Mouse (Mus musculus) adrenal gland, adult 8-10 months (tissue): ENCODE data around the gene Car15. TPM values are rescaled to one million over a fixed set of nuclear protein-coding genes. Genes with fewer than 3 reads are reported as not detected.

Source experiments
- DNase-seq: peaks from one replicate; pipeline ENCODE4 v3.0.0; 2022
- total RNA-seq, 4 experiments: library from RNA; stranded (reverse); gene quantifications; 2 replicates each; pipeline ENCODE4 v1.2.4; 2022

Car15 gene
- 1 to 10 TPM in 3 of 4 experiments, under 1 TPM in 1; 0.94 to 3.6 (median 2.3) TPM for total RNA-seq

- DNase-seq, result no peak
Observed at GRCm38 (mm10) chr16:17838051-17838450, at the start of gene Car15. Car15 (minus strand) TSS chr16:17838364.

GRCm38 (mm10) chr16:17884116-17884515 lies 46.0 kb upstream of the Car15 start:
- DNase-seq, result no peak

DNA sequence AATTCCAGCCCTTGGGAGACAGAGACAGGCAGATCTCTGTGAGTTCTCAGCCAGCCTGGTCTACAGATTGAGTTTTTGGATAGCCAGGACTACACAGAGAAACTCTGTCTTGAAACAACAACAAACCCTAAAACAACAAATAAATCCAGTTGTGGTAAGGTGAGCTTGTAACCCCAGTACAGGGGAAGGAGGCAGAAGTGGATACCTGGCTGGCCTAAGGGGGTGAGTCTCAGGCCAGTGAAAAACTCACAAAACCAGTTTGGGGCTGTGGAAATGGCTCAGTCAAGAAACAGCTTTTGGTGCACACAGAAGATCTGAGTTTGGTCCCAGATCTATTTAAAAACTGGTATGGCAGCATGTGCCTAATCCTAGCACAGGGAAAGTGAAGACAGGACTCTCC lies 44.0 kb upstream of the Car15 start:
- DNase-seq, result no peak

DNA sequence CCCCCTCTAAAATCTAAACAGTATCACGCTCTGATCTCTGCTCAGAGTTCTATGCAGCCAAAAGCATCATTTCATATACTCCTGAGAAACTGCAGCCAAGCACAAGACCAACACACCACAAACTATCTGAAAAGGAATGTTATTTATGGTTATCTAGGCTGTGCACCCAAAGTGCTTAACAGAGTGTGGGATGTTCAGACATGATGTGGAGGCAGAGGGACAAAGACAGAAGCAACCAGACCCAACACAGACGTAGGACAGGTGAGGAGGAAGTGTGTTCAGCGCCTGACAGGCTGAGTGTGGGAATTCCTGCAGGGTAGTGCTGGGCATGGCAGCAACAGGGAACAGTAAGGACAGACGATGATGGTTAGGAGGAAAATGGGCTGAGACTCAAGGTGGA lies 41.4 kb upstream of the Car15 start:
- no peak for DNase-seq

- DNase-seq, result no peak
Observed at GRCm38 (mm10) chr16:17876096-17876495, 37.9 kb upstream of the Car15 start.

DNA sequence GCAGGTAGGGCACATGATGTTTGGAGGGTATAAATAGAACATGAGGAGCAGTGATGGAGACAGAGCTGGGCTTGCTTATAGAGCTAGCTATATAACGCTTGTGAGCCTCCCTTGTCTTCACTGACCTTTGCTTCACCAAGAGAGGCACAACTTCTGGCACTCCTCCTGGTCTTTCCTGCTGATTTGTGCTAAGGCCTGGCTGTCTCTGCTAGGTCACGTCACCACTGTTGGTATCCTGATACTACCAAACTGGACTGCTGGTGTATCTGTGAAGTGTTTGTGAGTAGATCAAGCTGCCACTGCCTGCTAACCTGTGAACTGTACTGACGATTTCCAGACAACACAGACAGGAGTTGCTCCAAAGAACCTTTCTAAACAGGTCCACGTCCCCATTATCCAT lies 37.0 kb upstream of the Car15 start:
- no peak for DNase-seq

GRCm38 (mm10) chr16:17872995-17873394 lies 34.8 kb upstream of the Car15 start:
- no peak for DNase-seq

GRCm38 (mm10) chr16:17871248-17871647 lies 33.1 kb upstream of the Car15 start:
- no peak for DNase-seq

DNA sequence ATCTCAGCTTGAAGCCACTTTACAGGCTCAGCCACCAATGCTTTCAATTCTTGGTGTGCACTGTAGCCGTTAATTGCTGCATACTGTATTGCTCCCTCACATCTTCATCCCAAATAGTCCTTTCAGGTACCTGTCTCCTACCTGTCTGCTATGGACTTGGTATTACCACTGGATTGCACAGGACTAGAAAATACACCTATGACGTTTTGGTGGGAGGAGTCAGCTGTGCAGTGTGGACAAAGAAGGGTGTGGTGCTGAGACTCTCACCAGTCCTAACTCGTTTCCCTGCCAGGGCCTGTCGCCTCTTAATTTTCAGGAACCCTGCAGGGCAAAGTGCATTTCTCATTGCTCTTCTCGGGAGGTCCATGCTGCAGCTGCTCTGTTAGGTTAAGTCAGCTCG lies 27.6 kb upstream of the Car15 start:
- no peak for DNase-seq

DNA sequence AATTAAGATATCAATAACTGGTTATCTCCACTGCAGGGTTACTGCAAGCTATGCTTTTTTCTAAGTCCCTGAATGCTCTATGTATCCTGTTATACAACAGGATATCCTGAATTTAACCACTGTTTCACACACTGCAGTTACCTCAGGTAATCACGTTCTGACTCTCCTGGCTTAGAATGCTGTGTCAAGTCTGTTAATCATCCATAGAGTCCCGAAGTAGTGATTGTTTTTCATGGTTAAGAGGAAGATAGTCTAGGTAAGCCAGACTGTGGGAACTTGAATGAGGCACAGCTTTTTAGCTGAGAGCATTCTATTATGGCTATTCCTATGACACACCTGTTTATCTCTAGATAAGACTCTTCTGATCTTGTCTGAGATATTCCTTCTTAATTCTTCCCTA lies 27.1 kb upstream of the Car15 start:
- no peak for DNase-seq

GRCm38 (mm10) chr16:17858592-17858991 lies 20.4 kb upstream of the Car15 start:
- no peak for DNase-seq

DNA sequence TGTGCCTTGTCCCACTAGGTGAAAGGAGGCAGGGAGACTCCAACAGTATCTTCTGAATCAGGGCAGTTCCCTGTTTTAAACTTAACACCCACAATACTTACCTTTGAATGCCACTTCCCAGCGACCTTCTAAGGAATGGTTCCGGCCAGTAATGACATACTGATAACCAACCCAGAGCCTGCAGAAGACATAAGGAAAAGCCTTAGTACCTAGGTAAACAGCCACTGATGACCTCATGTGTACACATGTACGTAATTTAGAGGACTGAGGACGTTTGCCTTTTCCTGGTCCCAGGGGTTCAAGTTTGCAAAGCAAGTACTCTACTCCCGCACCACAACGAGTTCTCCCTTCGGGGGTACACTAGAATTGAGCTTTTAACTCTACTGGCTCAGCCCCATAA lies 19.0 kb upstream of the Car15 start:
- DNase-seq, result no peak

DNA sequence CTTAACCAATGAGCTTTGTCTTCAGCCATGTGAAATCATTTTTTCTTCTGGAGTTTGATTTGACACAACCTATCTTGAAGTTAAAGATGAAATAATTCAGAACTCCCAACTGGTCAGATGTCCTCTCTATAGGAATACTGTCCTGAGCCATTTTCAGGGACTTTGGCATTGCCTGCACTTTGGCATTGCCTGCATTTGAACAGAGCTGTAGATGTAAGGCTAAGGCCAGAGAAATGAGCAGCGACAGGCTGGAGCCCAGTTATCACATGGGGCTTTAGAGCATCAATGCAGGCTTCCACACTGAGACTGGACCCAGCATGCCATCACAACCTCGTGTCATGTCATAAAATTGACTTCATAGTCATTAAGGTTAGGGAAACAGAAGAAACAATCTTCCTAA lies 15.1 kb upstream of the Car15 start:
- DNase-seq, result no peak

DNA sequence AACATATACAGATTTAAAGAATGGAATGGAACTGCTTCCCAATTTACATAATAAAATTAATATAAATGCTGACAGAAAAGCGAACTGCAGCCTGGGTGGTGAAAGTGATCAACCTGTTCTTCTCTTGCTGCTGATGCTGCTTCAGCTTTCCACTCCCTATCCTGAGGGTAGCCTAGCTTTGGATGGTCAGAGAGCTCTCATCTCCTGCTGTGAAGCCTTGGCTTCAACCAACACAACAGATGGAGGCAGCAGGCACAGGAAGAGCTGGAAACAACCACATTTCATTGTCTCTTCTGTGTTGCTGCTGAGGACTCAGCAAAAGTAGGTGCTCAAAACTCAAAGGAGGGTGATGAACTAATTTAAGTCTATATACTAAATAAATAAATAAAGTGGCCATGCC lies 13.7 kb upstream of the Car15 start:
- no peak for DNase-seq

- DNase-seq, result no peak
Observed at GRCm38 (mm10) chr16:17851331-17851730, 13.2 kb upstream of the Car15 start.

GRCm38 (mm10) chr16:17849486-17849885 lies 11.3 kb upstream of the Car15 start:
- DNase-seq, result no peak

DNA sequence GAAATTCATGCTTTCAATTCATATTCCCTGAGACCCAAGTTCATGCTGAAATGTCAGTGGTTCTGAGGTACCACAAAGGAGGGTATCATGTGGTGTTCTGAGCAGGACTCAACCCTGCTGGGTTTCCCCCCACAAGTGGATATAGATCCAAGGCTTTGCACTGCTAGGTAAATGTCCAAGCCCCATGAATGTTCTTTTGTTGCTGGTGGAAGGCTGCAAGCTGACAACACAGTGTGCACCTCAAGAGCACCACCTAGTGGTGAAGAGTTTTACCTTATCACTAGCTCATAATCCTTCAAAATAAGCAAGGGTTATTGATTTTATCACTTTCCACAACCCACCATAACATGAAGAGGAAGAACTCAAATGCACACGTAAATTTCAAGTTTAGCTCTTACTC lies 10.8 kb upstream of the Car15 start:
- no peak for DNase-seq

DNA sequence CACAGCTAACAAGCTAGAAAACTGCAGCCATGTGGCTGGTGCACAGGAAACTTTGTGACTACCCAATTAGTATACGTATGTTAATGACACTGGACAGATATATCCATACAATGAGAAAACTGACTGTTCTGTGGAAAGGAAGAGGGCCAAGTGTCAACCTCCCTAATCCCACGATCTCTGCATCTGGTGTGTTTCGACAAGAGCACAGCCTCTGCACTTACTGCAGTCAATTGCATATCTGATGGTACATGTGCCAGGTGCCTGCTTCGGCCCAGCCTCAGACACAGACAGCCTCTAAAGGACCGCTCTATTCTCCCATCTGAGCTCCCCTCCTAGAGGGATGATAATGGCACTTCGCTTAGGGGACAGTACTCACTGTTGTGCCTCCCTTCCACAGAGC lies 10.3 kb upstream of the Car15 start:
- no peak for DNase-seq

- no peak for DNase-seq
Observed at GRCm38 (mm10) chr16:17843701-17844365, 5.7 kb upstream of the Car15 start.

- DNase-seq, result no peak
Observed at GRCm38 (mm10) chr16:17842437-17842836, 4.3 kb upstream of the Car15 start.

- DNase-seq, result no peak
Observed at GRCm38 (mm10) chr16:17839976-17840375, 1.8 kb upstream of the Car15 start.

DNA sequence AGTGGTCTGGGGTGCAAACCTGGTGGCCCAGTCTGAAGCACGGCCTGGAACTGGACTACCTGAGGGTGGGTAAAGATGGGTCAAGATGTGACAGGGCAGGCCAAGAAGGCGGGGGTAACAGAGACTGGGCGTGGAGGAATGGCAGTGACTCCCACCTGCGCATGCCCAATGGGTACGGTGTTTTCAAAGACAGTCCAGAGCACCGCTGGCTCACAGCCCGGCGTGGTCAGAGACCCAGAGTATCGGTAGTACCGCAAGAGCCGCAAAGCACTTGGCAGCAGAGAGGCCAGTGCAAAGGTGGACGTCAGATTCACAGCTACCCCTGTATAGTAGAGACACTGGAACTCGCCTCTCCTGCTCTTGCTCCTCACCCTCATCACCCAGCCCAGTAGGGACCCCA lies 2.7 kb downstream of the Car15 start:
- no peak for DNase-seq

GRCm38 (mm10) chr16:17834543-17834942 lies 3.6 kb downstream of the Car15 start:
- no peak for DNase-seq

DNA sequence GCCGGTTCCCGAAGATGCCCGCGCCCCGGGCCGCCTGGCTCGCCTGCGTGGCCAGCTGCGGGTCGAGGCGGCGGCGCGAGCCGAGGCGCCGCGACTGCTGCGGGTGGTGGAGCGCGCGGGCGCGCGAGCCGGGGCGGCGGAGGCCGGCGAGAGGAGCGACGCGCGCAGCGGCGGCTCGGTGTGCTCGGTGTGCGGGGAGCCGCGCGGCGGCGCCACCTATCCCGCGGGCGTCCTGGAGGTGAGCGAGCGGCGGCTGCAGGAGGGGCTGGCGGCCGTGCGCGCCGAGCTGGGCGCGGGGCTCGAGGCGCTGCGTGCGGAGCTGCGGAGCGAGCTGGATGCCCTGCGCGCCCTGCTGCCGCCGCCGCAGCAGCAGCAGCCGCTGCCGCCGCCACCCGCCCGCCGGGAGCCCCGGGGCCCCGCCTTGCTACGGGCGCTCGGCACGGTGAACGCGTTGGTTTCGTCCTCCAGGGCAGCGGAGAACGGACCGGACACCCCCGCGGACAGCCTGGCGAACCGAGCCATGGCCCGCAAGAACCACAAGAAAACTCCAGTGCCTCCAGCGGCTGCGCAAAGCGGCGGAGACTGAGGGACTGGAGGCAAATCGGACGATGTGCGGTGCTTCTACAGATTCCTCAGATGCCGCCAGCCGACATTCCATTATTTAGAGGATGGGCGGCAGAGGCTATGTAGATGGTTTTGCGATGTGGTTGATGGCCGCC lies 4.3 kb downstream of the Car15 start:
- no peak for DNase-seq

DNA sequence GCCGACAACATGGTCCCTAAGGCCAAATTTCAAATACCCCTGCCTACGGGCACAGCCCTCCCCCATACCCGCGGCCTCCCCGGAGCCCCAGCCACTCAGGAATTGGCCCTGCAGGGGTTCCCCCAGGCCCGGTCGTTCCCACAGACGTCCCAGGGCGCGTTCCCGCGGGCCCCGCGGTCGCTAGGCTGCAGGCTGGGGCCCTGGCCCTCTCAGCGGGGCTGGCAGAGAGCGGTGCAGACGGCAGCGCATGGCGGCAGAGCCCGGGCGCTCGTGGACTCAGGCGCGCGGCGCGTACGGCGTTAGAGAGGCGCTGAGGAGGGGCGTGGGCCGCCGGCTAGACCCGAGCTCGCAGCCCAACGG lies 4.9 kb downstream of the Car15 start:
- no peak for DNase-seq
